Mouse (Mus musculus) small intestine, adult 2 months (tissue): Measurements from ENCODE around the gene Denr.

ENCODE experiments used
- CTCF ChIP-seq: fragments of 200-500 bp; IDR thresholded peaks from 2 replicates; pipeline ENCODE4 v1.5.1; 2012; ENCODE audit warnings: low read depth, mild to moderate bottlenecking, control low read depth, inconsistent platforms, low read length, moderate library complexity, mixed read lengths; ENCODE audit not compliant: insufficient replicate concordance, insufficient read length; ENCODE audit errors: extremely low read depth
- POLR2A ChIP-seq: fragments of 200-500 bp; IDR thresholded peaks from 2 replicates; pipeline ENCODE4 v1.6.1; 2012; ENCODE audit warnings: low read depth, mild to moderate bottlenecking, control low read depth, inconsistent platforms, low read length, moderate library complexity

DNA sequence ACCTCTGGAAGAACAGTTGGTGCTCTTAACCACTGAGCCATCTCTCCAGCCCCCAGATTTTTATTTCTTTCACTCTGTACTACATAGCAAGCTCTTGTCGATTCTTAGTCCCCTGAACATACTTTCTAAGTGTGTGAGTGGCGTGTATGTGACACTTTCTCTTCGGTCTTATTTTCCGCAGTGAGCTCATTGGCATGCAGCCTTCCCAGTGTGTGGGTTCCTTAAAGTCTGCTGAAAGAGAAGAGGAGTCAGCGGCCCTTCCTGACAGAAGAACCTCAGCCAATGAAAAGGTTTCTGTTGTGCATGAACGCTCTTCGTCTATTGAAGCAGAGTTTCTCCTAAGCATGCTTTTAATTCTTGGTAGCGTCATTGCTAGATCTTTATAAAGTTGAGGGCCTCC, 50.2 kb downstream of the Denr start:
- TF ChIP-seq CTCF (no peak), POLR2A (no peak)
